Mouse (Mus musculus) spleen, adult 12 weeks (tissue): ENCODE data around the gene Adgrf3.
A peak's percentile ranks its signal among the peaks of the same experiment; 100 is the strongest.
"Not testable (repeated sequence)": the region's sequence is repeated elsewhere in the genome, so short reads cannot be mapped to it uniquely, and the experiment has no call there.

Source experiments
- DNase-seq: peaks from one replicate; pipeline ENCODE4 v3.0.0; 2022; ENCODE audit warnings: low spot score

Adgrf3 gene

DNA sequence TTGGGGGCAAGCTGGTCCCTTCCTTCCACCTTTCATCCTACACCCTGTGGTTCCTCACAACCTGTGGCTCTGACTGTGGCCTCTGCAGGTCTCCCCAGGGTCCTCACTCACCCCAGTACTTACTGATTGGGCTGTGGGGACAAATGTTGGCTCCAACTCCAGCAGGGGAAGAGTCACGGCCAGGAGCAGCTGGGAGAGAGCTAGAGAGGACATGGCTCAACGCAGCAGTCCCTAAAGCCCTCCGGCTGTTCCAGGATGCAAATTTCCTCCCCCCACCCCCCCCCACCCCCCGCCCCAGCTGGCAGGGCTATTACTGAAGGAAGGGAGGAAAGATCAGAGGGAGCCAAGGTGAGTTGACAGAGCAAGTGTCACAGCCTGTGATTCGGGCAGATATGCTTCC, at the start of gene Adgrf3:
TSS of gene Adgrf3 (minus strand) at position 230 of the 400 bp plus-strand sequence.
- DNase-seq = no peak

DNA sequence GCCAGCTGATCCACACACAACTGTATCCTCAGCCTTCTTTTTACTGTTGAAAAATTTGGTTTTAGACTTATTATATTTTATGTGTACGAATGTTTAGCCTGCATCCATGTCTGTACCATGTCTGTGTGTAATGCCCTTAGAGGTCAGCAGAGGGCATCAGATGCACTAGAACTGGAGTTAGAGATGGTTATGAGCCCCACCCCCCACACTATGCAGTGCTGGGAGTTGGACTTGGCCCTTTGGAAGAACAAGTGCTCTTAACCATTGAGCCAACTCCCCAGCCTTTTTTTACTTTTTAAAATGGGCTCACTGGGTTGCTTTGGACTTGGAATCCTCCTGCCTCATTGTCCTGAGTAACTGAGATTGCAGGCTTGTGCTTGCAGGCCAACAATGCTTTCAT, 42.1 kb upstream of the Adgrf3 start:
- no peak for DNase-seq

DNA sequence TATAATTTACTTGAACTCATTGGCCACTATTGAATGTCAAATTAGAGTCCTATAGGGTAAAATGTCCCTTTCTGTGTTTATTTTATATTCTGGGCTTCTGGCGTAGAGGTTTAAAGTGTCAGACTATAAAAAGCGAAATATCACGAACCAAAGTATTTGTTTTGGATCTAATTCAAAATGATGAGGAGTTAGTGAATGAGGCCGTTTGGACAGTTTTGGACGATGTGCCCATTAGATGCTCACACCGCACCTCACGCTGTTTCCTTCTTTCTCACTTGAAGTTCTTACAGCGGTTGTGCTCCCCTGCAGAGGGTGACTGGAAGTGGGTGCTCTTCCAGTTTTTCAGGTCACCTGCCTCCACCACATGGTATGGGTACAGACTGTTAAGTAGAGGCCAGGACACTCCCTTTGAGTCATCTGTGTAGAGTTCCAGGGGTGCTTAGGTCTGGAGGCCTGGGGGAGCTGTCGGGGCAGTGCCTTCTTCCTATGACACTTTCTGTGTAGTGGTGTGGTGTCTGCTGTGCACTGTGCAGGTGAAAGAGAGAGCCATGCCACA, 40.4 kb upstream of the Adgrf3 start:
- no peak for DNase-seq

DNA sequence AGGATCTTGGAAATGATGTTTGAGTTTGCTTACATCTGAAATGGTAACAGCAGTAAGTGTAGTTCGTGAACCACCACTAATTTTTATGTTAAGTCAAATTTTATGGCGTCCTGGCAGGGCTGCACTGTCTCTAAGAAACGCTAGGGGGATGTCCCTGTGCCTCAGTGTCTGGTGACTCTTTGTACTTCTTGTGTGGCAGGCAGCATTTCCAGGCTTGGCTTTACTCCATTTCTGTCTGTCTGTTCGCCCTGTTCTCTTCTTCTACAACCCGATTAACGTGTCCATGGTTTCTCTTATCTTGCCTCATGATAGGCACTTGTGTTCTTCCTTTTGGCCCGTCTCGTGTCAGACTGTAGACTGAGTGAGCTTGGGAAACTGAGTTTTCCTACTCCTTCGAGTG, 38.2 kb upstream of the Adgrf3 start:
- no peak for DNase-seq

DNA sequence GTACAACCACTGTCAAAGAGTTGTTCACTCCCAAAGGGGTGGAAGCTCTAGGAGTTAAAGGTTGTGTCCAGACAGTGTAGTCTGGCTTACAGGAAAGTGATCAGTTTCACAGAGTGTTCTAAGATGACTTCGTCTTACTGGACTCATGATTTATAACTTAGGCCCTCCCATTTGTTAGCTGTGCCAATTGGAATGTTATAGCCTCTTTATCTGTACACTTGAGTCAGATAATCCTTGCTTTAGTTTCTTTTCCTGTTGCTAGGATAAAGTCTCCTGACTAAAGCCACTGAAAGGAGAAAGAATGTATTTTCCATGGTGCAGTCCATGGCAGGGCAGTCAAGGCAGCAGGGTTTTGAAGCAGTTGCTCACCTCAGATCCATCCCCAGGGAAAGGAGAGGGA, 36.9 kb upstream of the Adgrf3 start:
- DNase-seq = no peak

DNA sequence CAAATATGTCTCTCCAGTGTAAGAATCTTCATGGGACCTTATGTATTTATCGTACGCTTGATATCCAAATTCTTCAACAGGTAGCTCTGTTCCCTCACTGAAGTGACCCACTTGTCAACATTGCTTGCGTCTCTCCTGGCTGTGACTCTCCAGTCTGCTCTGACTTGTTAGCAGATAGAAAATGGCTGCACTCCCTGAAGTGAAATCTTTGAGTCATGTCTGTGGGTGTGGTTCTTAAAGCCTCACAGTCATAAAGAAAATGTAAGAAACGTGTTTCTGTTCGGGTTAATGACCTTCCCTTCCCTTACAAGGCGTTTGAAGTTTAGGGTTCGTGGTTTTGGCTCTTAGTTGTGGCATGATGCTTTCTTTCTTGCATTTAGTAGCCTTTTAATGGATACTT, 35.0 kb upstream of the Adgrf3 start:
- DNase-seq = no peak

DNA sequence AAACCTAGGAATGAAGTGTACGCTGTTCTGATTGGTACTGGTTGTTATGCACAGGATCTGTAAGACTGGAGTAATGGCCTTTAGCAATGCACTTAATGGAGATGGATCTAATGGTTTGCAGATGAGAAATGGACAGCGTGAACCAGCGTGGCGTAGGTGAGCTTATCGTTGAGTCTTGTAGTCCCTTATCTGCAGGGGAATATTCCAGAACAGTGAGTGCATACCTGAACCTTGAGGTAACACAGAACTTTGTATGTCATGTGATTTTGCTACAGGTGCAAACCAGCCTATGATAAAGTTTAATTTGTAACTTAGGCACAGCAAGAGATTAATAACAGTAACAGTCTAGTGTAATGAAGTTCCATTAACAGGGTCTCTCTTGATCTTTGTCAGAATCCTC, 33.0 kb upstream of the Adgrf3 start:
- no peak for DNase-seq

DNA sequence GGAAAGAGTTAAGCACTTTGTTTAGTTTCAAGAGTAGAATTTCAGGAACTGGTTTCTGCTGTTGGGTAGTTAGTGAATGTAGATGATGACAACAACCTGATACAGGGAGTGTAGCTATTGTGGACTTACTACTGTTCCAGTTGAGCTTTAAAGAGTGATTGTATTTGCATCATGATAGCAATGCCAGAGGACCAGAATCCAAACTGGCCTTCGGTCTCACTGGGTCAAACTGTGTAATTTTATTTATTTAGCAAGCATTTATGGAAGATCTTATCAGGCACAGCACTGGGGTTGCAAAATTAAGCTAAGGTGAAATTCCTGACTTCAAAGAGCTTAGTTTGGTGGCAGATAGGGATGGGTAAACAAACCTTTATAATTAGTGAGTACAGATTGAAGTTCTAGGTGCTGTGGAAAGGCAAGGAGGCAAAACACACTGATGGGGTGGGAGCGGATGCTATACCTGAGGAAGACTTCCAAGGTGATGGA, 30.2 kb upstream of the Adgrf3 start:
- no peak for DNase-seq

DNA sequence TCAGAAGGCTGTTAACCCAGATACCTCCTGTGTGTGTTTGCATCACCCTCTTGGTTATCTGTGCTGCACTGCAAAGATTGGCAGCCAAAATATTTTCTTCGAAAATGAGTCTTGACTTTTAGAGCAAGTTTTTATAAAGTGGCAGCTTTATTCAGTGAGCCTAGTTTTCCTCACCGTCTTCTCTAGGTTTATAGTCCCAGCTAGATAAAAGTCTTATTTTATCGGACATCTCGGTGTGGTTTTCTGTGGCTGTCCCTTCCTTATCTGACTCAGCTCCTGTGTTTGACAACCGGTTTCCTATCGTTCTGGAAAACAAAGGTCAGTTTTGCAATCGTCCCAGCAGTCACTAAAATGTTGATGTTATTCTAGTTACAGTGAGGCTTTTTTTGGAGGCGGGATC, 28.5 kb upstream of the Adgrf3 start:
- no peak for DNase-seq

DNA sequence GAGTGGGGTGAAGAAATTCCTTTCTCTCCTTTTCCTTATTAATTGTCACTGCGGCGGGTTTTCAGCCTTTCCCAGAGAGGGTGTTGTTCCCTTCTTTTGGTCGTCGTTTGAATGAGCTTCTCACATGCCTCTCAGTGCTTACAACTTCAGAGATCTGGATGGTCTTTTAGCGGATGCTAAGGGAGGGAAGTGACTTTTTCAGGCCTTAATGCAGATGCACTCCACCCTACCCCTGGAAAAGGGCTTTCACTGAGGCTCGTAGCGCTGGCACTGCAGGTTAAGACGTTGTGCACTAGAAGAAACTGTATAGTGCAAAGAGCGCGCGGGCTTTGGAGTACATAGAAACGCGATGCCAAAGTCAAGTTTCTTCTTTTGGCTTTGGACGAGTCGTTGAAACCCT, 27.5 kb upstream of the Adgrf3 start:
- peak; percentile 8 for DNase-seq

DNA sequence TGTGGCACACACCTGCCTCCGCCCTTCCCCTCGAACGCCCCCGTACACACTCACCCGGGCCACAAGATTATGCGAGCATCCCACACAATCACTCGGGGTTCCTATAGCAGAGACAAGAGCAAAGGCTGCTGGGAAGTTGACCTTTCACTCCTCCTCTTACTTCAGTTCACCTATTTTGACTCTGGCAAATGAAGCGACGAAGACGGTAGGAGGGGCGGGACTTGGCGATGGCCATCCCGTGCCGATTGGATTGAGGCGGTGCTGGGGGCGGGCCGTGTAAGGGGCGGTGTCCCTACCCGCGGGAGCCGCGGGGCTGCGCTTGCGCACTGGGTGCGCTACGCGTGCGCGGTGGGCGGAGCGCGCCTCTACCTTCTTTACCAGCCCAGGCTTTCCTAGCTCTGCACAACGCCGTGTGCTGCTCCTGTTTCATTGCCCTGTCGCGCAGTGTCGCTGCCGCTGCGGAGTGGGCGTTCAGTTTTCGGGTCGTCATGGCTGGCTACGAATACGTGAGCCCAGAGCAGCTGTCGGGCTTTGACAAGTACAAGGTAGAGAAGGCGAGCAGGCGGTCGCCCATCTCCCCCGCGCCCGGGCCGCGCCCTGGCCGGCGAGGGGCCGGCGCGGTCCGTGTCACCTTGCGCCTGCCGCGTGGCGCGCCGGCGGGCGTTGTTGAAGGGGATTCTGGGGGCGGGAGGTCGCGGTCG, 26.9 kb upstream of the Adgrf3 start, which contains the start of gene Selenoi:
TSS of gene Selenoi (plus strand) at position 311 of the 701 bp plus-strand sequence.
- peak; percentile 99 for DNase-seq

DNA sequence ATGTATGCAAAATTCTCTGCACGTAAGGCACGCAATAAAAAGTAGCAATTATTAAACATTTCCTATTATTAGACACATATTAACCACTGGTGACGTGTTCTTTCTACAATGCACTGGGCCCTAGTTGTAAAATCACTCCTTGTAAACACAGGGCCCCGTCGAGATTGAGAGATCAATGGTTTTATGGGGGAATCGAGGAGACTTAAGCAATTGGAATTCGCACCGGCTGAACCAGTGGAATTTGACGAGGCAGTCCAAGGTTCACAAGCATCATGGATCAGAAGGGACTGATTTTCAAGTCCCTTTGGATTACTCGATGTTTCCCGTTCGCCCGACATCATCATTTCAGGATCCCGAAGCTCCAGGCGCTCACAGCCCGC, 26.4 kb upstream of the Adgrf3 start:
- no peak for DNase-seq

DNA sequence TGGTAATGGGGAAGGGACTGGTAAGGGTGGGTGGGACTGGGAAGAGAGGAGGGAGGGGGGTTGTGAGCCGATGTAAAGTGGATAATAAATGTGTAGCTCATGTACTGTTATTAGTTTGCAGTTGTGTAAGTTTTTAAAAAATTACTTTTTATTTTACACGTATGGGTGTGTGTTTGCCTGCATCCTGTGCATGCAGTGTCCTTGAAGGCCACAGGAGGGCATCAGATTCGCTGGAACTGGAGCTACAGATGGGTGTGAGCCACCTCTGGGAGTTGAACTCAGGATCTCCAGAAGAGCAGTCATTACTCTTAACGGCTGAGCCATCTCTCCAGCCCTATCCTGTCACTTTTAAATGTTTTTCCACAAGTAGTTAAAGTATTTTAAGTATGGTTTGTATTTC, 25.4 kb upstream of the Adgrf3 start:
- no peak for DNase-seq

DNA sequence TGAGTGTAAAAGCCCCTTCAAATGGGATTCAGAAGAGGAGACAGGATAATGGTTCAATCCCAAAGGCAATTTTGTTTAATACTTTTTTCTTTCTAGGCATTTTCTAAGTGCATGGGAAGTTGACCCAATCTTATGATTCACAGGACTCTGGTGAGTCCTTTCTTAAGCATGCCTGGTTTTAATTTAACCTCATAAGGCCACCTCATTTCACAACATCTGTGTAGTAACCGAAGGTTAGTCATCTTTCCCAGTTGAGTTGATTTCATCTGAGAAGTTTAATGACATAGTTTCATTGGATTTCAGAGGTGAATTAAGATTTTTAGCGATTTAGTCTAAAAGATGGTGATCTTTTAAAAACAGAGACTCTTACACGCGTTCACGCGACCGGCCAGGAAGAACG, 17.2 kb upstream of the Adgrf3 start:
- no peak for DNase-seq

DNA sequence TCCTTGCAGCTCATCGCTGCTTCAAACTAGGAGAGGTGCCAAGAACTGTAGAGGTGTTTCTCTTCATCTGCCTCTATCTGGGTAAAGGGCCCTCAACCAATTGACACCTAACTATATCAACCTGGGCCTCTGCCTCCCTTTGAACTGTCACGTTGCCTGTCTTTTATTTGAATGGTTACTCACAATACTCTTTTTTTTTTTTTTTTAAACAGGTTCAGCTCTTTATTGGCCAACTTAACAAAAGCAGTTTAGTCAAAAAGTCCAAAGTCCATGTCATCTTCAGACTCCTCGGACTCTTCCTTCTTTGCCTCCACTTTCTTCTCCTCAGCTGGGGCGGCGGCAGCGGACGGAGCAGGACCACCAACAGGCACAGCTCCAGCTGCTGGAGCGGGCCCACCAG, 15.1 kb upstream of the Adgrf3 start:
- DNase-seq = no peak

DNA sequence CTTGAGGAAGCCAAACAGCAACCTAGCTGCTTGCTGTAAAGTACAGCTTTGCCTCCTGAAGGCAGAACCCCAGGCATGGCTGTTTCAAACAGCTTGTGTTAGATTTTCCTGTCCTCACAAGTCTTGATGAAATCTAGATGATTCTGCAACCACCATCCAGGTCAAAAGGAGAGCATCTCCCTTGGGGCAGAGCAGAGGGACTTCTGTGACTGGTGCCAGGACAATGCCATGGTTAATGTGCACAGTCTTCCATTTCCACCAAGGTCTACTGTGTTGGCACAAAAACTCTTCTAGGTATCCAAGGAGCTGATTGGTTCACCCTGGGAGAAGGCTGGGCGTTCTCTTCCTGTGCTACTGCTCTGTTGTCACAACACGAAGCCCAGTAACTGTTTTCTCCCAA, 14.2 kb upstream of the Adgrf3 start:
- no peak for DNase-seq

DNA sequence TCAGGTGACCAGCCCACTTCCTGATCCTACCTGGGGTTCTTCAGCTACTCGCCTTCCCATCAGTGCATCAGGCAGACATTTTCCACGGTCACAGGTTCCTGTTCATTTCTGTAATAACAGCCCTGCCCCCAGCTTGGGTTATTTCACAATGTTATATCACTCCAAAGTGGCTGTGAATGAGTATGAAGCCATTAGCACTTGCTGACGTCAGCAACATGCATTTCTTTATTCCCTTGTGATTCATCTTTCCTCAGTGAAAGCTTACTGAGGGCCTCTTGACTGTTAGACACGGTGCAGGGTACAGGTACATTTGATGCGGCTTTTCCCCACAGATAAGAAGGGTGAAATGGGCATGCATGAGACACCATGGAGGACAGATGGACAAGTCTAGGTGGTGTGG, 10.4 kb upstream of the Adgrf3 start:
- no peak for DNase-seq

DNA sequence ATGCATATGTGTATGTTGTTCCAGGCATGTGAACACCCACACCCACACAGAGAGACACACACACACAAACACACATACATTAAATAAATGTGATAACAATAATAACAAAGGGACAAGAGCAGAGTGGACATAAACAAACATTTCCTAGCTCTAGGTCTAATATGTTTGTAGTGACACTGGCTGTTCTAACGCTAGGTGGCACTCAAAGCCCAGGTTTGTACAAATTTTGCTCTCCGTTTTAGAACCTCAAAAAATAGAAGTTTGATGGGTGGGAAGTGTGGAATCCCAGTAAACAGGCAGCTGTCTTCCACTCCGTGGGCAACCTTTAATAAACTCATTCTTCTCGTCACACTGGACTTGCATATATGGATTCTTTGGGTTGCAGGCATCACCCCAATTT, 9.4 kb upstream of the Adgrf3 start:
- no peak for DNase-seq

DNA sequence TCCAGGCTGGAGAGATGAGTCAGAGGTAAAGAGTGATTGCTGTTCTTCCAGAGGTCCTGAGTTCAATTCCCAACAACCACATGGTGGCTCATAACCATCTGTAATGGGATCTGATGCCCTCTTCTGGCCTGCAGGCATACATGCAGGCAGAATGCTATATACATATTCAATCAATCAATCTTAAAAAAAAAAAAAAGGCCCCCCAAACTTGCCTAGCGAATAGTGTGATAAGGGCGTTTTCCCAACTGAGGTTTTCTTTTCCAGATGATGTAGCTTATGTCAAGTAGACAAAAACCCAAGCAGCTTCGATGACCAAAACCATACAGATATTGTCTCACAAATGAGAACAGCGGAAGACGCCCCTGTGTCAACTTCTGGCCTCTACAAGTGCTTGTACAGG, 5.2 kb upstream of the Adgrf3 start:
- DNase-seq = not testable (repeated sequence)

DNA sequence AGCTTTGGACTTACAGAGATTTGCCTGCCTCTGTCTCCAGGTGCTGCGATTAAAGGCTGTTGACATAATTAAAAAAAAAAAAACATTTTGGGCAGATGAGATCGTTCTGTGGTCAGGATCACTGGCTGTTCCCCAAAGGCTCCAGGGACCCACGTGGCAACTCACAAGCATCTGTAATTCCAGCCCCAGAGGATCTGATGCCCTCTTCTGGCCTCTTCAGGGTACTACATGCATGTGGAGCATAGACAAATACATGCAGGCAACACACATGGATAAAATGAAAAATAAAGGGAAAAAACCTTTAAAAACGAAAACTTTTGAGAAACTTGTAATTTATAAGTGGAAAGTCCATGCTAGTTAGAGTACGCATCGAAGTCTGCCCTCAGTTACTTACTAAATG, 1.8 kb upstream of the Adgrf3 start:
- no peak for DNase-seq

DNA sequence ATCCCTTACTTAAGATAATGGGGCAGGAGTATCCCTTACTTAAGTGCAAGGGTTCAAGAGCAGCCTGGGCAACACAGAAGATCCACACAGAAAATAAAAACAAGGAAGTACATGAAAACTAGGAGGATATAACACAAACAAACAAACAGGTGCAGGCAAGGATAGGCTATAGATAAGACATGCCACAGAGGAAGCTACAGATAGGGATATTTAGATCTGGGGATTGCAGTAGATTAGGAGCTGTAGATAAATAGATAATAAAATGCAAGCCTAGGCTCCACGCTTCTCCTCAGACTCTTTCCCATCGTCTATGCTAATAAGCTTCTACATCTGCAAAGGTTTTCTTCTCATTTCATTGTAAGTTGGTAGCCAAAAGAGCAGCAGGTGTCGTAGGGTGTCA, 488 bp downstream of the Adgrf3 start:
- no peak for DNase-seq

DNA sequence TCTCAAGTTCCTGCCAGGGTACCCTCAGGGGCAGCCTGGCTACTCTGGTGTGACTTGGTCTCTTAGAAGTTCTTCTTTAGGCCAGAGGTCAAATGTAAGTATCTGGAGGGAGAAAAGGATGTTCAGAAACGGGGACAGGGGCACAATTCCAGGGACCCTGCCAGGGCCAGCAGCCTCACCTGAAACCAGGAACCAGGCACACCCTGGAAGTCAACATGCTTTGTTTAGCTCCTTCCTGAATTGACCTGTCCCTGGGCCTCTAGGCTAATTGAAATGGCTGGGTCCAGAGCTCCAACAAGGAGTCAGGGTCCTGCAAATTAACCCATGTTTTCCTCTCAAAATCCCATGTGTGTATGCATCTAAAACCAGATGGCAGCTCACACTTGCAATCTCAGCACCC, 1.1 kb downstream of the Adgrf3 start:
- no peak for DNase-seq

DNA sequence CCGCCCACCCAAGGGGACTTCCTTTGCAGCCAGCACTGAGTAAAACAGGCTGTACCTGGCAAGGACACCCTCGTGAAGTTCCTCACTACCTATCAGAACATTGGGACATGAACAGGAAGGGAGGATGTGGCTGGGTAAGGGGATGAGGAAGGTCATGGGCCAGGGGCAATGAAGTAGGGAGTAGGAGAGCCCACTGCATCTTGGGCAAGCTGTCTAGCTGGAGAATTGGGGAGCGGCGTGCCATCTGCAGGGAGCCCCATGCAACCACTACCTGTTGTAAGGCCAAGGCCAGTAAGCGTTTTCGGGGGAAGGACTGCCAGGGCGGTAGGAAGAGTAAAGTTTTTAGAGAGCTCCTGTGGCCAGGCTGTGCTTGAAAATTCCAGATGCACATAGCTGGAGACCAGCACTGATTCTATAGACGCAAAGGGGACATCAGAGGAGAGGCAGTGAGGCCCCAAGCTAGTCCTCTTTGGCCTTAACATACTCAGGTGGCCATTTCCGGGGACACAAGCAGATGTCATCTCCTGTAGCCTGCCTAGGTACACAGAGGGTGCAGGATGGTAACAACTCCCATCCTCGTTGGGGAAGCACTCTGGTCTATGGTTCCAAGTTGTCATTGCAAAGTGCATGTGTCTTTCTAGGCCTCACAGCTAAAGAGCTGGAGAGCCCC, 2.2 kb downstream of the Adgrf3 start:
- no peak for DNase-seq

DNA sequence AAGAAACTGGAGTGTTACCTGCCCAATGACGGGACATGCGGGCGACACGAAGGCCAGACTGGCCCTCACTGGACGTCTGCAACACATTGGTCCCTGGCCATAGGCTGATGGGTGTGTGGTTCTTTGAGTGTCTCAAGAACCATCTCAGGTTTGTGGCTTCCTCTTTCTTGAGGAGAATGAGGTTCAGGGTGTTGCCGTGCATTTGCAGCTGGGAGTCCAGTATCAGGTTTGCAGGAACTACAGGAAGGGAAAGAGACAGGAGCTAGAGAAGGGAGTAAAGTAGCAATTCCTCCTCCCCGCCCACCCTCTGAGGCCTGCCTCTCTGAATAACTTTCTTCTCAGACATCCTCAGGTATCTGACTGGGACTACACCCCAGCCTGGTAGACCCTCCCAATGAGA, 3.3 kb downstream of the Adgrf3 start:
- DNase-seq = no peak
